Mouse (Mus musculus): ENCODE results near the gene Khdc4. TPM values are rescaled to one million over a fixed set of nuclear protein-coding genes. Genes with fewer than 3 reads are reported as not detected.

Gene Khdc4
- total RNA-seq (2022), result 10 to 100 TPM; 48.9 to 84.1 (median 58.1) TPM

- peak; percentile 97 for DNase-seq
Measured at GRCm38 (mm10) chr3:88684980-88685941, at the start of gene Khdc4. Khdc4 (plus strand) TSS chr3:88685803.

DNA sequence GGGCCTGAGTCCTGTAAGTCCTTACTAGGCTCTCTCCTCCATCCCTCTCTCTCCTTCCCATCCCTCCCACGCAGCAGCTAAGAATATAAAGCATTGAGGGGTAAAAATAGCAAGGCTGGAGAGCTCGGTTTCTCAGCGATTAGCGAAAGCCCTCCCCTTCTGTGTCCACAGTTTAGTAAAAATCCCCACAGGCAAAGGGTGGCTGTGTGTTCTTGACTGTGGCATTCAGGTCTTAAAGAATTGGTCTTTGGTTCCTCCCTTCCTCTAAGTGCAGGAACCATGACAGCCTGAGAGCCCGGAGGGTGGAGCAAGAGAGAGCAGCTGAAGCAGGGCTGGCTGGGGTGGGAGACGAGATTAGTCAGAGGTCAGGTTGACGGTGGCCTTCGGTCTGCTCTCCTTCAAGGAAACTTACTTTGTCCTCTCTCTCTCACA is 49.0 kb upstream of the Khdc4 start:
- no peak for DNase-seq

- no peak for DNase-seq
Measured at GRCm38 (mm10) chr3:88637134-88637533, 48.5 kb upstream of the Khdc4 start.

DNA sequence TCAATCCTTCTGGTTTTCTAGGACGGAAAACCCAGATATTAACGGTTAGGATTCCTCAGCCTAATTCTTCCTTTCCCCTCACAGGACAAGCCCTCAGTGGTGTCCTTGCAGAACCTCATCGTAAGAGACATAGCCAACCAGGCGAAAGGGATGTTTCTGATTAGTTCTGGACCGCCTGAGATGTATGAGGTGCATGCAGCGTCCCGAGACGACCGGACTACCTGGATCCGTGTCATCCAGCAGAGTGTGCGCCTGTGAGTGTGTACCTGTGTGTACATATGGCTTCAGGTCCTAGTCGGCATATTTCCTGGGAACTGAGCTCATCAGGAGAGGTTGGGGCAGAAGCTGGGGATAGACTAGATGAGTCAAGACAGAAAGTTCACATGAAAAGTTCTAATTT is 46.4 kb upstream of the Khdc4 start:
- DNase-seq, result no peak

DNA sequence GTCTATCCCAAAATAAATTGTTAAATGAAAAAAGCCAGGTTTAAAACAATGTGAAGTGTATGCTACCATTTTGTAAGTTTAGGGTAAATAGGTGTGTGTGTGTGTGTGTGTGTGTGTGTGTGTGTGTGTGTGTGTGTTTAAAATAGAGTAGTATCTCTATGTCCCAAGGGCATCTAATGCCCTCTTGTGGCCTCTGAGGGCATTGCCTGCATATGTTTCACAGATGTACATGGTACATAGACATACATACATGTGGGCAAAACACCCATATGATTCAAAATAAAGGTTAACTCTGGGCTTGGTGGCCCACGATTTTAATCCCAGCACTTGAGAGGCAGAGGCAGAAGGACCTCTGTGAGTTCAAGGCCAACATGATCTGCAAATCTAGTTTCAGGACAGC is 44.9 kb upstream of the Khdc4 start:
- no peak for DNase-seq

DNA sequence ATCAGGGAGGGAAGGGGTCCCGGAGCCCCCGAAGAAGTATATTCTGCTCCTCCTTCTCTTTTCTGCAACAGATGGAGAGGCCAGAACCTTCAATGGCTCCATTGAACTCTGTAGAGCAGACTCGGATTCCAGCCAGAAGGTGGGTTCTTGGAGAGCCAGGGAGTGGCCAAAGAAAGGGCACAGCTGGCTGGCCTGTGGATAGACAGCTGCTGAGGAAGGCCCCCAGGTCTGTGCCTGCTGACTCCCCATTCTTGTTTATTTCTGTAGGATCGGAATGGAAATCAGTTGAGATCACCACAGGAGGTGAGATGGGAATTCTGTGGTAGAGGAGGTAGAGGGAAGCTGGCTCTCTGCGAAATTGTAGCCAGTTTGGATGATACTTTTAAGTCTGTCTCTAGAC is 42.5 kb upstream of the Khdc4 start:
- no peak for DNase-seq

DNA sequence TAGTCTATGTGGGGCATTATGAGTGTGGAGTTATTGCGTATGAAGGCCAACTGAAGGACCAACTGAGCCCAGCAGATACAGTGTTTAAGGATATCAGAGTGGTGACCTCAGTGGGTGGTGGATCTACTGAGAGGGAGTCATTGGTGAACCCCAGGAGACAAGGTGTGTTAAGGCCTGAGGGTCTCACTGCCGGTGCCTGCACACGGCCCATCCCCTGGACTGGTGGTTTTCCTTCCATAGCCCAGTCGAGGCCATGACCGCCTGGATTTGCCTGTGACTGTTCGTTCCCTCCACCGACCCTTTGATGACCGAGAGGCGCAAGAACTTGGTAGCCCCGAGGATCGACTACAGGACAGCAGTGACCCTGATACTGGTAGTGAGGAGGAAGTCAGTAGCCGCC is 39.7 kb upstream of the Khdc4 start:
- DNase-seq, result no peak

DNA sequence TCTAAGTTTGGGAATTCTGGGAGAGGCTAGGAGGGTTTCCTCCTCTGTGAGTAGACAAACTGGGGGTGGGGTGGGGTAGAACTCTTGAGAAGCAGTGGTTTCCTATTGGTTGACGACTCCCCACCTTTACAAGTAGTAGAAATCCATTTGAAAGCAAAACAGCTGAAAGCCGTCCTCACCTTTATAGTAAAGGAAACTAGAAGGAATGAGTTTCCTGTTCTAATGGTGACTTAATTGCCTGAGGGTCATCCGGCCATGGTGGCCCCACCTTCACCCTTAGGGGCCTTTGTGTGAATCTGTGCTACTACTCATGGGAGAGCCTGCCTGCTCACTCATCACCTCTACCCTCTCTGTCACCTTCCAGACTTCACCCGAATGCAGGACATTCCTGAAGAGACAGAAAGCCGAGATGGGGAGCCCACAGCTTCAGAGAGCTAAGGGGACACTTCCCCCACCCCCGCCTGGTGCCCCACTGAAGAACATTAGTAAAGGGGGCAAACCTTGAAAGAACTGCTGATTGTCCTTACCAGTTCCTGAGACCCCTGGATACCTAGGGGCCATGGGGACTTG is 39.1 kb upstream of the Khdc4 start:
- no peak for DNase-seq

DNA sequence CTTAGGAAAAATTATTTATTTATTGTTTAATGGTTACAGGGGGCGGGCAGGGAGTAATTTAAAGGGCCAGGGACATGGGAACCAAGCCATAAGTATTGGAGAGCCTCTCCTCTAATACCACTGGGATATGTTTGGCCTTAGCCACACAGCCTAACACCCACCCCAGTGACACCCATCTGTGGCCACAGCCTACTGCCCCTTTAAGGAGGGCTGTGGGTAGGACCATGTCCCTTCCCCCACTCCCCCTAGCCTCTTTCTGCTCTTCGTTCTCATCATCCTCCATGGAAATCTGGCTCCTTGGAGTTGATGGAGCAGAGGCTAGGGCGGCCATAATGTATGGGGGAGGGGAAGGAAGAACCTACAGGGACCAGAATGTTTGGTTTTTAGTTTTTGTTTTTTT is 38.5 kb upstream of the Khdc4 start:
- no peak for DNase-seq

GRCm38 (mm10) chr3:88647779-88648413 is 37.7 kb upstream of the Khdc4 start:
- no peak for DNase-seq

DNA sequence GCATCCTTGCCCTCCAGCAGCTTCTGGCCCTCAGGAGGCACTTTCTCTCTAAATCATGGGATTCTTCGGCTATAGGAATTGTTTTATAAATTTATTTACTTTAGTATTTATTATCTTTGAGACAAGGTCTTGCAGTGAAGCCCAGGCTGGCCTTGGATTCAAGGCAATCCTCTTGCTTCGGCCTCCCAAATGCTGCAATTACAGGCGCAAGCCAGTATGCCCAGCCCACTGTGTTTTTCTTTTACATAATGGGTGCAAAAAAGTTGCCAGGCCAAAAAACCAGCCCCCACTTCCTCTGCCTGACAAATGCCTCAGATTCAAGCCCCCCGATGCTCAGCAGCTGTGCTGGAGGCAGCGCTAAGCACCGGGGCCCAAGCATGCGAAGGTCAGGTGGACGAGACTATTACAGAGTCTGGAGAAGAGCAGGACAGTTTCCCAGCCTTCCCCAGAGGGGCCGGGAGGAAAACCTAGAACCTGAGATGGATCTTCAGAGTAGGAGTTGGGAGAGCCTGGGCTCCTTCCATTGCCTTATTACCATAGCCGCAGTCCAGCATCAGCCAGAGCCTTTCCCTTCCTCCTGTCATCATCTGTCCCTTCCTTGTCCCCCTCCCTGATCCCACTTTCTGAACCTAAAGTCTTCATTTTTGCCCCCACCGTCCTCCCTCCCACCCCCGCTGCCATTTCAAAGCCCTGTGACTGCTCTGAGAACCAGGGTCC is 37.0 kb upstream of the Khdc4 start:
- DNase-seq, result no peak

DNA sequence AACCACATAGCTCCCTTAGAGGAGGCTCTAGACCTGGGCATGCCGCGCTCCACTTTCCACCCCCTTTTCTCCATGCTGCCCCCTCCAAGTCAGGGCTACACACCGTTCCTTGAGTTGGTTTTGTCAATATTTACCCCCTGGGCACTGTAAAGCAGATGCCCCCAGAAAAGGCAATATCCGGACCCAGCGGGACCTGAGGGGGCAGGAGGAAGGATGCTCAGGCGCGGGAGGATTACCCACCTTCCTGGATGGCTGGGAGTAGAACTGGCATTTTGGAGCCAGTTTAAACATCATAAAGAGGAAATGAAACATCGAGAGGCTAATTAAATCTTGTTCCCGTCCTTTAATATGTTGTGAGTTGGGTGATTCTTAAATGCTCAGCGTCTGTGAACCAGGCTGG is 36.4 kb upstream of the Khdc4 start:
- no peak for DNase-seq

GRCm38 (mm10) chr3:88649967-88650366 is 35.6 kb upstream of the Khdc4 start:
- DNase-seq, result no peak

DNA sequence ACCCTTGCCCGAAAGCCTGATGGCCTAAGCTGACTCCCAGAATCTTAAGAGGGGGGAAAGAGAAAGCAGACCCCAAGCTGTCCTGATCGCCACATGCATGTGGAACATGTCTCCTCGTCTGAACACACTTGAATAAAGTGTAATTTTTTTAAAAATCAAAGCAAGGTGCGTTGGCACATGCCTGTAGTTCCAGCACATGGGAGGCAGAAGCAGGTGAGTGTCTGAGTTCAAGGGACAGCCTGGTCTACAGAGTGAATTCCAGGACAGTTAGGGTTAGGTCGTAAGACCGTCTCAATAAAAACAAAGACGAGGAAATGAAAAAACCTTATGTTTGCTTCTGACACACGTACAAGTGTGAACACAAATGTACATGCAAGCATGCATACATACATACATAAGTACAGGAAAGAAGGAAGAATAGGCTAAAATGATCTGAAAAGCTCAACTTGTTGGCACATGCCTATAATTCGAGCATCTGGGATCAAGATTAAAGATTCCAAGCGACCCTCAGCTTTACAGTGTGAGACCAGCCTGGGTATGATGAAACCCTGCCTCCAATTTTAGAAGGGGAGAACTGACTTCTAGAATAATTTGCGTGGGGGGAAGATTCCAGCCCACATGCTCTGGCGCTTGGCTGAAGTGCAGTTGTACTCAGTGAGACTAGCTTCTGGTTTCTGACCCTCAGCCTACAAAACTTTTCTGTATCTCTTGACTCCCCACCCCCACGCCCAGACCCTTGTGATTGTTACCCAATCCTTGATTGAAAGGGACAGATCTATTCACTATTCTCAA is 34.7 kb upstream of the Khdc4 start:
- DNase-seq, result no peak

GRCm38 (mm10) chr3:88651669-88652618 is 33.7 kb upstream of the Khdc4 start:
- DNase-seq, result no peak

DNA sequence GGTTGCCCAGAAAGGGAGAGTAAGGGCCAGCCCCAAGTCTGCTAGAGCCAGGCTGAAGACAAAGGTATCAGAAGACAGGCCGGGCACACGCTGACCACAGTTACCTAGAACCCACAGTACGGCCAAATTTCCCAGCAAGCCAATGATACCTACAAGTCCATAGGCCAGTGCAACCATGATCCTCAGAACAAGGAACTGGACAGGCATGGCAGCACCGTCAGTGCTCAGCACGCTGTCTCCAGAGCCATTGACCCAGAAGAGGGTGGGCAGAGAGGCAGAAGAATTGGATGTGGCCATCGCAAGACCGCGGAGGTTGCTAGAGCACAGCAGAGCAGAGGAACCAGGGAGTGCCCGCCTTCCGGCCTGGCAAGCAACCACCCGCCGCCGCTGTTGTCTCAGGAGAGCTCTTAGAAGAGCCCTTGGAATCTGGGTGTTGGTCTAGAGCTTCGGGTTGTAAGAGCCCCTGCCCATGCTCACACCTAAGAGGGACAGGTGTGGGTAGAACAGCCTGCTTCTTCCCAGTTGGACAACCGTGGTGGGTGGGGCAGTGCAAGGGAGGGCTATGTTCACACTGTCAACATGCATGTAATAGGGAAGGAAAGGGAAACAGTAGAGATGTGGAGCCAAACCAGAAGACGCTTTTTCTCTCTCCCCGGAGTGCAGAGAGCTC is 32.6 kb upstream of the Khdc4 start, which contains the start of gene Rxfp4:
Rxfp4 (minus strand) TSS at position 297 of the 670 bp plus-strand sequence.
- DNase-seq, result no peak

GRCm38 (mm10) chr3:88653516-88654370 is 31.9 kb upstream of the Khdc4 start:
- no peak for DNase-seq

- DNase-seq, result no peak
Measured at GRCm38 (mm10) chr3:88654621-88655020, 31.0 kb upstream of the Khdc4 start.

DNA sequence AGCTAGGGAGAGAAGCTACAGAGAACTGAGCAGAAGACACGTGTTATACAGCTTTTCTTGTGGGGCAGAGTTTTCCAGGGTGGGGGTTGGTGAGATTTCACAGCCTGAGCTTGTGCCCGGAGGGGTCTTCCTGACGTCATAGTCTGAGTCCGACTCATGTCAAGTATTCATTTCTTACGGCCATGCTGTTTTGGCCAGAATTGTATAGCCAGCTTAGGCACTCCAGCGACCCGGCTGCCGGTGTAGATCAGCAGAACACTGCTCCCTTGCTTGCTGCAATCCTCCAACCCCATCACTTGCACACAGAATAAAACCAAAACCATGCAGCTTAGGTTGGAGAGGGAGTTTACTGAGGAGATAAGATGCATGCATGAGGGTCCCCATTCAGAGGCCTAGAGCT is 30.0 kb upstream of the Khdc4 start:
- DNase-seq, result no peak
